Mouse (Mus musculus): ENCODE measurements around the gene Rbpms2. TPM values are rescaled to one million over a fixed set of nuclear protein-coding genes. Genes with fewer than 3 reads are reported as not detected.
"Not testable (repeated sequence)": the region's sequence is repeated elsewhere in the genome, so short reads cannot be mapped to it uniquely, and the experiment has no call there.

Gene Rbpms2
- polyA plus RNA-seq, 1 experiment from 2014 or later = 31.5 TPM

DNA sequence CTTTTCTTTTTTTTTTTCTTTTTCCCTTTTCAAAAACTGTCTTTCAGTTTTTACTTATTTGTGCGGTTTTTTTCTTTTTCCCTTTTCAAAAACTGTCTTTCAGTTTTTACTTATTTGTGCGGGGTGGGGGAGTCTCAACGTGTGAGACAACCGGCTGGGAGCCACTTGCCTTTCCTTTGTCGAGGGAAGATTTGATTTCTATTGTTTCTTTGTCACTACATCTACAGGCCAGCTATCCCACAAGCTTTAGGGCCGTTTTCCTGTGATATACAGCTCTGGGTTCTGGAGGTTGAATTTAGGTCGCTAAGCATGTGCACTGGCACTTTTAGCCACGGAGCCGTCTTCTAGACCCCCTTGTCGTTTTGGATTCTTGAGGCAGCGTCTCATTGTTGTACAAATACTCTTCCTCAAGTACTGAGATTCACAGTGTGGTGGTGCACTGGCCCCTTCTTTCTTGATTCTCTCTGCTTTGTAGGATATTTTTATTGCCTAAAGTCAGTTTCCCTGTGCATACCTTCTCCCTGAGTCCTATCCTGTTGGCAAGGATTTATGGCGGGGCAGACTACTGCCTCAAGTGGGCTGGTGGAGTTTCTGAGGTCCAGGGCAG, 12.1 kb downstream of the Rbpms2 start:
- 21% methylated on average over 12 of the region's 12 CpGs for WGBS
- Histone ChIP-seq H3K36me3 (ENCODE audit: control insufficient read depth, insufficient read depth, low read length) (no peaks in the 10 kb centered on the region; the same call in 1 of the 2 replicates), H3K27ac (replicated peaks; ENCODE audit: low read depth, low read length) (no peak overlapping the region), H3K9me3 (ENCODE audit: control insufficient read depth, low read length) (no peaks in the 10 kb centered on the region), H3K4me3 (ENCODE audit: low read depth, low read length) (no peak overlapping the region), H3K27me3 (ENCODE audit: control insufficient read depth, insufficient read depth, low read length) (no peaks in the 10 kb centered on the region), H3K4me1 (ENCODE audit: control insufficient read depth, insufficient read depth, low read length) (peaks cover 19% of the 10 kb centered on the region), H3K9ac (ENCODE audit: low read length) (no peak overlapping the region), H3K4me2 (ENCODE audit: low read depth, severe bottlenecking) (no peak overlapping the region)
- no peak for ATAC-seq (ENCODE audit: insufficient number of reproducible peaks, low FRiP score, low TSS enrichment, low read depth)
- DNase-seq (ENCODE audit: low spot score) = no peak

DNA sequence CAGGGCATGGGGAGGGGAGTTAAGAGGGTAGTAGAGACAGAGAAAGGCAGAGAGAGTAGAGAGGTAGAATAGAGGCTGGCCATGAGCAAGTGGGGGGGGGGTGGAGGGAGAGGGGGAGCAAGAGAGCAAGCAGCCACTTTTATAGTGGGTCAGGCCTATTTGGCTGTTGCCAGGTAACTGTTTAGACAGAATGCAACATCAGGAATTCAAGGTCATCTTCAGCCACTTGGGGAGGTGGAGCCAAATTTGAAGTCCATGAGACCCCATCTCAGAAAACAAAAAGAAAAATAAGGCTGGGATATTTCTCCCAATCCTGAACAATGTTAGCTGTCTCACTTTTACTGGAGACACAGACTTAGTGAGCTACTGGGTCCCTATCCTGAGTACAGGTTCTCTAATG, 13.1 kb downstream of the Rbpms2 start:
- no peaks in the 10 kb centered on the region for H3K27me3 ChIP-seq (ENCODE audit: control insufficient read depth, insufficient read depth, low read length)
- no peak overlapping the region for H3K27ac ChIP-seq (replicated peaks; ENCODE audit: low read depth, low read length)
- no peak for ATAC-seq (ENCODE audit: insufficient number of reproducible peaks, low FRiP score, low TSS enrichment, low read depth)
- no peak overlapping the region for H3K4me2 ChIP-seq (ENCODE audit: low read depth, severe bottlenecking)
- H3K36me3 ChIP-seq (ENCODE audit: control insufficient read depth, insufficient read depth, low read length) = no peaks in the 10 kb centered on the region; the same call in 1 of the 2 replicates
- H3K4me3 ChIP-seq (ENCODE audit: low read depth, low read length) = no peak overlapping the region
- no peak overlapping the region for H3K9ac ChIP-seq (ENCODE audit: low read length)
- no peaks in the 10 kb centered on the region for H3K9me3 ChIP-seq (ENCODE audit: control insufficient read depth, low read length)
- no peak for DNase-seq (ENCODE audit: low spot score)
- peaks cover 19% of the 10 kb centered on the region for H3K4me1 ChIP-seq (ENCODE audit: control insufficient read depth, insufficient read depth, low read length)

GRCm38 (mm10) chr9:65644960-65645359, 15.5 kb downstream of the Rbpms2 start:
- peaks cover 13% of the 10 kb centered on the region for H3K4me1 ChIP-seq (ENCODE audit: control insufficient read depth, insufficient read depth, low read length)
- no peaks in the 10 kb centered on the region for H3K9me3 ChIP-seq (ENCODE audit: control insufficient read depth, low read length)
- DNase-seq (ENCODE audit: low spot score) (no peak), ATAC-seq (ENCODE audit: insufficient number of reproducible peaks, low FRiP score, low TSS enrichment, low read depth) (no peak)
- H3K27me3 ChIP-seq (ENCODE audit: control insufficient read depth, insufficient read depth, low read length) = no peaks in the 10 kb centered on the region
- 87% methylated on average over 4 of the region's 4 CpGs for WGBS
- no peaks in the 10 kb centered on the region; the same call in 1 of the 2 replicates for H3K36me3 ChIP-seq (ENCODE audit: control insufficient read depth, insufficient read depth, low read length)
- H3K27ac ChIP-seq (replicated peaks; ENCODE audit: low read depth, low read length) = no peak overlapping the region
- H3K4me3 ChIP-seq (ENCODE audit: low read depth, low read length) = no peak overlapping the region
- H3K9ac ChIP-seq (ENCODE audit: low read length) = no peak overlapping the region
- H3K4me2 ChIP-seq (ENCODE audit: low read depth, severe bottlenecking) = no peak overlapping the region

- no peak for ATAC-seq (ENCODE audit: insufficient number of reproducible peaks, low FRiP score, low TSS enrichment, low read depth)
- H3K9ac ChIP-seq (ENCODE audit: low read length) = no peak overlapping the region
- no peaks in the 10 kb centered on the region for H3K9me3 ChIP-seq (ENCODE audit: control insufficient read depth, low read length)
- no peak for DNase-seq (ENCODE audit: low spot score)
- no peak overlapping the region for H3K4me3 ChIP-seq (ENCODE audit: low read depth, low read length)
- no peaks in the 10 kb centered on the region for H3K27me3 ChIP-seq (ENCODE audit: control insufficient read depth, insufficient read depth, low read length)
- no peak overlapping the region for H3K27ac ChIP-seq (replicated peaks; ENCODE audit: low read depth, low read length)
- WGBS = 58% methylated on average over 3 of the region's 3 CpGs
- H3K36me3 ChIP-seq (ENCODE audit: control insufficient read depth, insufficient read depth, low read length) = no peaks in the 10 kb centered on the region; the same call in 1 of the 2 replicates
- peaks cover 6% of the 10 kb centered on the region for H3K4me1 ChIP-seq (ENCODE audit: control insufficient read depth, insufficient read depth, low read length)
- no peak overlapping the region for H3K4me2 ChIP-seq (ENCODE audit: low read depth, severe bottlenecking)
These were observed 16.5 kb downstream of the Rbpms2 start for GRCm38 (mm10) chr9:65645984-65646383.

DNA sequence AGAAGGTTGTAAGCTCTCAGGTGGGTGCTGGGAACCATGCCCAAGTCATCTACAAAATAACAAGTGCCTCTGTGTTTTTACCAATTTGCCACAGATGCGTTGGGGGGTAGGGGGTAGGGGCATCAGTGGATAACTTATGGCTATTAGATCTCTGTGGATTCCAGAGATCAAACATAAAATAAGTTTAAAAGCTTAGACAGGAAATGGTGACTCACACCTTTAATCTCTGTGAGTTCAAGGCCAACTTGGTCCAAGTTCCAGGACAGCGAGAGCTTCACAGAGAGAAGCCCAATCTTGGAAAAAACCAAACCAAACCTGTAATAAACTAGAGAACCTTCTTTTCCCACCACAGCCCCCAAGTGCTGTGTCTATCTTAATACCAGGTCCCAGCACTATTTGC, 17.3 kb downstream of the Rbpms2 start:
- no peaks in the 10 kb centered on the region; the same call in 1 of the 2 replicates for H3K36me3 ChIP-seq (ENCODE audit: control insufficient read depth, insufficient read depth, low read length)
- no peaks in the 10 kb centered on the region for H3K9me3 ChIP-seq (ENCODE audit: control insufficient read depth, low read length)
- H3K9ac ChIP-seq (ENCODE audit: low read length) = no peak overlapping the region
- no peak overlapping the region for H3K27ac ChIP-seq (replicated peaks; ENCODE audit: low read depth, low read length)
- H3K4me2 ChIP-seq (ENCODE audit: low read depth, severe bottlenecking) = no peak overlapping the region
- H3K27me3 ChIP-seq (ENCODE audit: control insufficient read depth, insufficient read depth, low read length) = no peaks in the 10 kb centered on the region
- H3K4me3 ChIP-seq (ENCODE audit: low read depth, low read length) = no peak overlapping the region
- H3K4me1 ChIP-seq (ENCODE audit: control insufficient read depth, insufficient read depth, low read length) = peaks cover under 1% of the 10 kb centered on the region; the same call in 1 of the 2 replicates
- 85% methylated on average over 2 of the region's 2 CpGs for WGBS
- DNase-seq (ENCODE audit: low spot score) = no peak
- no peak for ATAC-seq (ENCODE audit: insufficient number of reproducible peaks, low FRiP score, low TSS enrichment, low read depth)

- Histone ChIP-seq H3K9ac (ENCODE audit: low read length) (no peak overlapping the region), H3K27me3 (ENCODE audit: control insufficient read depth, insufficient read depth, low read length) (no peaks in the 10 kb centered on the region), H3K4me1 (ENCODE audit: control insufficient read depth, insufficient read depth, low read length) (no peaks in the 10 kb centered on the region), H3K4me3 (ENCODE audit: low read depth, low read length) (no peak overlapping the region), H3K9me3 (ENCODE audit: control insufficient read depth, low read length) (no peaks in the 10 kb centered on the region), H3K27ac (replicated peaks; ENCODE audit: low read depth, low read length) (no peak overlapping the region), H3K36me3 (ENCODE audit: control insufficient read depth, insufficient read depth, low read length) (no peaks in the 10 kb centered on the region; the same call in 1 of the 2 replicates), H3K4me2 (ENCODE audit: low read depth, severe bottlenecking) (no peak overlapping the region)
- ATAC-seq (ENCODE audit: insufficient number of reproducible peaks, low FRiP score, low TSS enrichment, low read depth) = no peak
- DNase-seq (ENCODE audit: low spot score) = no peak
- WGBS = 94% methylated on average over 13 of the region's 13 CpGs
These were observed 19.3 kb downstream of the Rbpms2 start for GRCm38 (mm10) chr9:65648730-65649129.

DNA sequence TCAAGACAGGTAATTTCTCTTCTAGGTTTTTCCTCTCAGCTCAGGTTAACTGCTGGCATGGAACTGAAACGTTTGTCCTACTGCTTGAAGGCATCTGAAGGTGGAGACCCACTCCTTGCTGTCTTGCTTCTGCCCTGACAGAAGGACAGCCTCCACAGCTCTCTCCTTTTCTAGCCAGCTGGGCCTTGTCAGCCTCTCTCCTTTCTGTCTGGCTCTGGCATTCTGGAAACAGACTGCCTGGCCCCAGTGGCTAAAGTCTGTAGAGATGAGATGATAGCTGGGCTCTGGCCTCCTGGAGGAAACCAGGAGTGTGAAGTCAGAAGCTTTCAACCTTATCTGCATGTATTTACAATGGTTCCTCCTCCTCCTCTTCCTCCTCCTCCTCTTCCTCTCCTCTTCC, 20.5 kb downstream of the Rbpms2 start:
- no peaks in the 10 kb centered on the region for H3K27me3 ChIP-seq (ENCODE audit: control insufficient read depth, insufficient read depth, low read length)
- ATAC-seq (ENCODE audit: insufficient number of reproducible peaks, low FRiP score, low TSS enrichment, low read depth) = no peak
- no peak overlapping the region for H3K4me2 ChIP-seq (ENCODE audit: low read depth, severe bottlenecking)
- WGBS = 64% methylated on average over 1 of the region's 1 CpGs
- no peaks in the 10 kb centered on the region; the same call in 1 of the 2 replicates for H3K36me3 ChIP-seq (ENCODE audit: control insufficient read depth, insufficient read depth, low read length)
- H3K9ac ChIP-seq (ENCODE audit: low read length) = no peak overlapping the region
- H3K4me3 ChIP-seq (ENCODE audit: low read depth, low read length) = no peak overlapping the region
- H3K4me1 ChIP-seq (ENCODE audit: control insufficient read depth, insufficient read depth, low read length) = no peaks in the 10 kb centered on the region
- no peaks in the 10 kb centered on the region for H3K9me3 ChIP-seq (ENCODE audit: control insufficient read depth, low read length)
- DNase-seq (ENCODE audit: low spot score) = no peak
- no peak overlapping the region for H3K27ac ChIP-seq (replicated peaks; ENCODE audit: low read depth, low read length)

- H3K9me3 ChIP-seq (ENCODE audit: control insufficient read depth, low read length); H3K27me3 ChIP-seq (ENCODE audit: control insufficient read depth, insufficient read depth, low read length); ATAC-seq (ENCODE audit: insufficient number of reproducible peaks, low FRiP score, low TSS enrichment, low read depth); H3K4me2 ChIP-seq (ENCODE audit: low read depth, severe bottlenecking); H3K4me1 ChIP-seq (ENCODE audit: control insufficient read depth, insufficient read depth, low read length); H3K4me3 ChIP-seq (ENCODE audit: low read depth, low read length); H3K27ac ChIP-seq (replicated peaks; ENCODE audit: low read depth, low read length); H3K9ac ChIP-seq (ENCODE audit: low read length); DNase-seq (ENCODE audit: low spot score); H3K36me3 ChIP-seq (ENCODE audit: control insufficient read depth, insufficient read depth, low read length): not testable (repeated sequence)
- 89% methylated on average over 1 of the region's 1 CpGs for WGBS
These were observed 22.5 kb downstream of the Rbpms2 start for GRCm38 (mm10) chr9:65651957-65652356.

- 93% methylated on average over 4 of the region's 4 CpGs for WGBS
- no peaks in the 10 kb centered on the region for H3K9me3 ChIP-seq (ENCODE audit: control insufficient read depth, low read length)
These were observed 24.3 kb downstream of the Rbpms2 start for GRCm38 (mm10) chr9:65653741-65654140.

More at GRCm38 (mm10) chr9:65653741-65654140, 24.3 kb downstream of the Rbpms2 start:
- no peak overlapping the region for H3K4me3 ChIP-seq (ENCODE audit: low read depth, low read length)
- no peak for ATAC-seq (ENCODE audit: insufficient number of reproducible peaks, low FRiP score, low TSS enrichment, low read depth)
- H3K27me3 ChIP-seq (ENCODE audit: control insufficient read depth, insufficient read depth, low read length) = no peaks in the 10 kb centered on the region
- H3K4me2 ChIP-seq (ENCODE audit: low read depth, severe bottlenecking) = no peak overlapping the region
- H3K27ac ChIP-seq (replicated peaks; ENCODE audit: low read depth, low read length) = no peak overlapping the region
- no peaks in the 10 kb centered on the region for H3K4me1 ChIP-seq (ENCODE audit: control insufficient read depth, insufficient read depth, low read length)
- H3K9ac ChIP-seq (ENCODE audit: low read length) = no peak overlapping the region
- no peaks in the 10 kb centered on the region for H3K36me3 ChIP-seq (ENCODE audit: control insufficient read depth, insufficient read depth, low read length)
- no peak for DNase-seq (ENCODE audit: low spot score)
